Mouse (Mus musculus) heart, embryonic 12.5 days (tissue): ENCODE data around the gene Ccdc155. TPM values are rescaled to one million over a fixed set of nuclear protein-coding genes. Genes with fewer than 3 reads are reported as not detected.

ENCODE experiments used
- ATAC-seq: fragments of 200-750 bp; cut with Nextera tagmentation; 2 replicates; pipeline ENCODE4 v1.8.0; 2017; ENCODE audit warnings: moderate TSS enrichment, moderate library complexity; ENCODE audit not compliant: insufficient number of reproducible peaks, low FRiP score
- H3K27ac ChIP-seq: fragments of 300-500 bp; sonication (generic); 2 replicates; pipeline ENCODE4 v1.5.1; 2016; ENCODE audit warnings: mild to moderate bottlenecking, moderate library complexity; ENCODE audit not compliant: poor library complexity, severe bottlenecking
- H3K27me3 ChIP-seq: fragments of 300-500 bp; sonication (generic); replicated peaks from 2 replicates; pipeline ENCODE4 v1.6.1; 2016; ENCODE audit warnings: mild to moderate bottlenecking, moderate library complexity
- H3K36me3 ChIP-seq: fragments of 300-500 bp; sonication (generic); 2 replicates; pipeline ENCODE4 v1.6.1; 2016; ENCODE audit warnings: mild to moderate bottlenecking, moderate library complexity
- H3K4me1 ChIP-seq: fragments of 300-500 bp; sonication (generic); replicated peaks from 2 replicates; pipeline ENCODE4 v1.6.1; 2016; ENCODE audit warnings: mild to moderate bottlenecking
- H3K4me2 ChIP-seq: fragments of 300-500 bp; sonication (generic); 2 replicates; pipeline ENCODE4 v1.6.1; 2016; ENCODE audit warnings: mild to moderate bottlenecking, moderate library complexity
- H3K4me3 ChIP-seq: fragments of 300-500 bp; sonication (generic); 2 replicates; pipeline ENCODE4 v1.5.1; 2016; ENCODE audit warnings: mild to moderate bottlenecking
- H3K9ac ChIP-seq: fragments of 300-500 bp; sonication (generic); 2 replicates; pipeline ENCODE4 v1.6.1; 2016; ENCODE audit warnings: mild to moderate bottlenecking, moderate library complexity
- H3K9me3 ChIP-seq: fragments of 300-500 bp; sonication (generic); replicated peaks from 2 replicates; pipeline ENCODE4 v1.6.1; 2016; ENCODE audit warnings: mild to moderate bottlenecking, moderate library complexity
- WGBS: fragments of 180-500 bp; shearing (Covaris S2); methylation state at CpG from one replicate; pipeline ENCODE4 v1.1.7; 2016; 5-methylcytosine and 5-hydroxymethylcytosine counted together
- polyA plus RNA-seq: library from polyadenylated mRNA; unstranded; fragments of >200 nt; fragmentation: Nextera tagmentation; extraction: Ambion mirVana; gene quantifications from 2 replicates; pipeline ENCODE4 v1.2.1, GENCODE M21; 2016

Ccdc155 gene
- polyA plus RNA-seq, 1 experiment from 2014 or later = 0.70 TPM

GRCm38 (mm10) chr7:45144368-45145174 lies 60.1 kb downstream of the Ccdc155 start:
- no peak for ATAC-seq
- Histone ChIP-seq H3K9me3 (no peaks in the 10 kb centered on the region), H3K36me3 (peaks cover 65% of the 10 kb centered on the region), H3K4me3 (no peak overlapping the region), H3K4me2 (no peak overlapping the region), H3K27ac (no peak overlapping the region), H3K27me3 (no peaks in the 10 kb centered on the region), H3K4me1 (peaks cover 10% of the 10 kb centered on the region), H3K9ac (no peak overlapping the region)
- 85% methylated on average over 13 of the region's 13 CpGs for WGBS

- Histone ChIP-seq H3K36me3 (peaks cover 55% of the 10 kb centered on the region), H3K4me3 (no peak overlapping the region), H3K9ac (no peak overlapping the region), H3K27ac (no peak overlapping the region), H3K4me2 (no peak overlapping the region), H3K27me3 (0 out of 2 replicates have a peak, but pooled peaks cover 4% of the 10 kb centered on the region), H3K9me3 (no peaks in the 10 kb centered on the region), H3K4me1 (peaks cover 26% of the 10 kb centered on the region)
- no peak for ATAC-seq
- WGBS = 78% methylated on average over 5 of the region's 5 CpGs
These were observed 62.8 kb downstream of the Ccdc155 start for GRCm38 (mm10) chr7:45141914-45142313.

GRCm38 (mm10) chr7:45141319-45141718 lies 63.4 kb downstream of the Ccdc155 start:
- ATAC-seq = no peak
- H3K9me3 ChIP-seq = no peaks in the 10 kb centered on the region
- 0 out of 2 replicates have a peak, but pooled peaks cover 5% of the 10 kb centered on the region for H3K27me3 ChIP-seq
- H3K4me2 ChIP-seq = no peak overlapping the region
- H3K4me3 ChIP-seq = no peak overlapping the region
- no peak overlapping the region for H3K27ac ChIP-seq
- peaks cover 26% of the 10 kb centered on the region for H3K4me1 ChIP-seq
- 81% methylated on average over 3 of the region's 3 CpGs for WGBS
- no peak overlapping the region for H3K9ac ChIP-seq
- peaks cover 49% of the 10 kb centered on the region for H3K36me3 ChIP-seq

GRCm38 (mm10) chr7:45139904-45140723 lies 64.6 kb downstream of the Ccdc155 start:
- Histone ChIP-seq H3K4me2 (no peak overlapping the region), H3K4me3 (no peak overlapping the region), H3K27ac (no peak overlapping the region), H3K9me3 (no peaks in the 10 kb centered on the region), H3K27me3 (0 out of 2 replicates have a peak, but pooled peaks cover 8% of the 10 kb centered on the region), H3K9ac (no peak overlapping the region), H3K36me3 (peaks cover 37% of the 10 kb centered on the region), H3K4me1 (peaks cover 34% of the 10 kb centered on the region)
- no peak for ATAC-seq
- 73% methylated on average over 8 of the region's 8 CpGs for WGBS

GRCm38 (mm10) chr7:45138403-45138802 lies 66.3 kb downstream of the Ccdc155 start:
- H3K4me1 ChIP-seq = peaks cover 39% of the 10 kb centered on the region
- H3K9me3 ChIP-seq = peaks cover under 1% of the 10 kb centered on the region
- 89% methylated on average over 1 of the region's 1 CpGs for WGBS
- H3K27ac ChIP-seq = peak overlapping the region; percentile 36; the same call in 1 of the 2 replicates
- no peak overlapping the region for H3K4me2 ChIP-seq
- no peak for ATAC-seq
- H3K27me3 ChIP-seq = 0 out of 2 replicates have a peak, but pooled peaks cover 8% of the 10 kb centered on the region
- no peak overlapping the region for H3K4me3 ChIP-seq
- peaks cover 20% of the 10 kb centered on the region for H3K36me3 ChIP-seq
- no peak overlapping the region for H3K9ac ChIP-seq

GRCm38 (mm10) chr7:45137171-45138006 lies 67.3 kb downstream of the Ccdc155 start:
- Histone ChIP-seq H3K4me2 (0 out of 2 replicates have a peak overlapping the region, but pooled peaks have one; percentile 13), H3K4me1 (peaks cover 39% of the 10 kb centered on the region), H3K36me3 (peaks cover 11% of the 10 kb centered on the region), H3K4me3 (no peak overlapping the region), H3K27ac (peak overlapping the region; percentile 54), H3K27me3 (0 out of 2 replicates have a peak, but pooled peaks cover 8% of the 10 kb centered on the region), H3K9ac (no peak overlapping the region; the same call in 1 of the 2 replicates), H3K9me3 (peaks cover 3% of the 10 kb centered on the region)
- peak; percentile 69 for ATAC-seq
- 57% methylated on average over 12 of the region's 12 CpGs for WGBS

GRCm38 (mm10) chr7:45135993-45136567 lies 68.6 kb downstream of the Ccdc155 start, which contains the start of the genes Gm45713 and Flt3l:
Gm45713 (minus strand) TSS chr7:45136231.
Flt3l (minus strand) TSS chr7:45136432.
- H3K27ac ChIP-seq = peak within 1 kb of the TSS; percentile 54
- peak; percentile 79 for ATAC-seq
- no peaks in the 10 kb centered on the region for H3K36me3 ChIP-seq
- peak within 1 kb of the TSS; percentile 66 for H3K9ac ChIP-seq
- peak within 1 kb of the TSS; percentile 57 for H3K4me3 ChIP-seq
- 0 out of 2 replicates have a peak, but pooled peaks cover 8% of the 10 kb centered on the region for H3K27me3 ChIP-seq
- WGBS = 1% methylated on average over 29 of the region's 29 CpGs
- H3K4me2 ChIP-seq = peak within 1 kb of the TSS; percentile 87
- H3K9me3 ChIP-seq = peaks cover 3% of the 10 kb centered on the region
- peaks cover 47% of the 10 kb centered on the region for H3K4me1 ChIP-seq

- Histone ChIP-seq H3K27me3 (0 out of 2 replicates have a peak, but pooled peaks cover 8% of the 10 kb centered on the region), H3K4me1 (peaks cover 47% of the 10 kb centered on the region), H3K9me3 (peaks cover 3% of the 10 kb centered on the region), H3K27ac (0 out of 2 replicates have a peak overlapping the region, but pooled peaks have one; percentile 1), H3K36me3 (no peaks in the 10 kb centered on the region), H3K9ac (peak overlapping the region; percentile 66; the same call in 1 of the 2 replicates), H3K4me2 (peak overlapping the region; percentile 87), H3K4me3 (peak overlapping the region; percentile 57)
- WGBS = 56% methylated on average over 3 of the region's 3 CpGs
- ATAC-seq = no peak
These were observed 69.3 kb downstream of the Ccdc155 start for GRCm38 (mm10) chr7:45135370-45135769.

- H3K9me3 ChIP-seq = peaks cover 3% of the 10 kb centered on the region
- peak overlapping the region; percentile 57; the same call in 1 of the 2 replicates for H3K4me3 ChIP-seq
- 0 out of 2 replicates have a peak, but pooled peaks cover 8% of the 10 kb centered on the region for H3K27me3 ChIP-seq
- WGBS = 8% methylated on average over 12 of the region's 12 CpGs
- H3K9ac ChIP-seq = no peak overlapping the region
- no peaks in the 10 kb centered on the region for H3K36me3 ChIP-seq
- H3K27ac ChIP-seq = no peak overlapping the region
- H3K4me2 ChIP-seq = peak overlapping the region; percentile 87
- peak; percentile 57 for ATAC-seq
- peaks cover 42% of the 10 kb centered on the region for H3K4me1 ChIP-seq
These were observed 70.1 kb downstream of the Ccdc155 start for GRCm38 (mm10) chr7:45134544-45135026.
